Mouse (Mus musculus): Measurements from ENCODE around the gene Klf13. TPM values are rescaled to one million over a fixed set of nuclear protein-coding genes. Genes with fewer than 3 reads are reported as not detected.

Klf13 gene
- polyA plus RNA-seq, 1 experiment from 2014 or later = 16.7 TPM

- H3K4me2 ChIP-seq = no peak overlapping the region
- peaks cover 3% of the 10 kb centered on the region; the same call in 1 of the 2 replicates for H3K9me3 ChIP-seq (replicated peaks)
- ATAC-seq (ENCODE audit: insufficient number of reproducible peaks, low FRiP score) = no peak
- H3K36me3 ChIP-seq = no peaks in the 10 kb centered on the region
- WGBS = 63% methylated on average over 6 of the region's 6 CpGs
- H3K9ac ChIP-seq = no peak overlapping the region
- no peaks in the 10 kb centered on the region for H3K27me3 ChIP-seq (replicated peaks)
- no peak overlapping the region for H3K27ac ChIP-seq (ENCODE audit: poor library complexity, severe bottlenecking)
- peaks cover 47% of the 10 kb centered on the region for H3K4me1 ChIP-seq (replicated peaks)
- H3K4me3 ChIP-seq = no peak overlapping the region
These were observed 13.8 kb downstream of the Klf13 start for GRCm38 (mm10) chr7:63924747-63925412.

- ATAC-seq (ENCODE audit: insufficient number of reproducible peaks, low FRiP score) = no peak
- Histone ChIP-seq H3K9me3 (replicated peaks) (peaks cover 3% of the 10 kb centered on the region; the same call in 1 of the 2 replicates), H3K36me3 (no peaks in the 10 kb centered on the region), H3K4me1 (replicated peaks) (peaks cover 50% of the 10 kb centered on the region), H3K4me3 (no peak overlapping the region), H3K9ac (no peak overlapping the region), H3K27ac (ENCODE audit: poor library complexity, severe bottlenecking) (no peak overlapping the region), H3K4me2 (no peak overlapping the region), H3K27me3 (replicated peaks) (no peaks in the 10 kb centered on the region)
- 48% methylated on average over 1 of the region's 1 CpGs for WGBS
These were observed 14.6 kb downstream of the Klf13 start for GRCm38 (mm10) chr7:63924151-63924550.

GRCm38 (mm10) chr7:63922975-63923374, 15.7 kb downstream of the Klf13 start:
- Histone ChIP-seq H3K9ac (no peak overlapping the region), H3K4me1 (replicated peaks) (peaks cover 53% of the 10 kb centered on the region), H3K9me3 (replicated peaks) (peaks cover 3% of the 10 kb centered on the region; the same call in 1 of the 2 replicates), H3K27ac (ENCODE audit: poor library complexity, severe bottlenecking) (no peak overlapping the region), H3K36me3 (no peaks in the 10 kb centered on the region), H3K27me3 (replicated peaks) (no peaks in the 10 kb centered on the region), H3K4me2 (no peak overlapping the region), H3K4me3 (no peak overlapping the region)
- ATAC-seq (ENCODE audit: insufficient number of reproducible peaks, low FRiP score) = no peak
- 80% methylated on average over 1 of the region's 1 CpGs for WGBS

- Histone ChIP-seq H3K27me3 (replicated peaks) (no peaks in the 10 kb centered on the region), H3K4me3 (no peak overlapping the region), H3K36me3 (no peaks in the 10 kb centered on the region), H3K9ac (no peak overlapping the region), H3K9me3 (replicated peaks) (peaks cover 3% of the 10 kb centered on the region; the same call in 1 of the 2 replicates), H3K27ac (ENCODE audit: poor library complexity, severe bottlenecking) (no peak overlapping the region), H3K4me1 (replicated peaks) (peaks cover 54% of the 10 kb centered on the region), H3K4me2 (no peak overlapping the region)
- 55% methylated on average over 2 of the region's 2 CpGs for WGBS
- no peak for ATAC-seq (ENCODE audit: insufficient number of reproducible peaks, low FRiP score)
These were observed 16.1 kb downstream of the Klf13 start for GRCm38 (mm10) chr7:63922571-63922970.

- 76% methylated on average over 8 of the region's 8 CpGs for WGBS
- no peaks in the 10 kb centered on the region for H3K36me3 ChIP-seq
- H3K27ac ChIP-seq (ENCODE audit: poor library complexity, severe bottlenecking) = no peak overlapping the region
- no peaks in the 10 kb centered on the region for H3K27me3 ChIP-seq (replicated peaks)
- H3K4me2 ChIP-seq = no peak overlapping the region
- no peak for ATAC-seq (ENCODE audit: insufficient number of reproducible peaks, low FRiP score)
- H3K9me3 ChIP-seq (replicated peaks) = peaks cover 3% of the 10 kb centered on the region; the same call in 1 of the 2 replicates
- H3K4me3 ChIP-seq = no peak overlapping the region
- peaks cover 58% of the 10 kb centered on the region for H3K4me1 ChIP-seq (replicated peaks)
- no peak overlapping the region for H3K9ac ChIP-seq
These were observed 16.7 kb downstream of the Klf13 start for GRCm38 (mm10) chr7:63921909-63922562.

- no peak overlapping the region for H3K27ac ChIP-seq (ENCODE audit: poor library complexity, severe bottlenecking)
- H3K4me1 ChIP-seq (replicated peaks) = peaks cover 50% of the 10 kb centered on the region
- H3K9me3 ChIP-seq (replicated peaks) = peaks cover 3% of the 10 kb centered on the region; the same call in 1 of the 2 replicates
- no peaks in the 10 kb centered on the region for H3K27me3 ChIP-seq (replicated peaks)
- H3K9ac ChIP-seq = no peak overlapping the region
- H3K4me2 ChIP-seq = no peak overlapping the region
- WGBS = 84% methylated on average over 12 of the region's 12 CpGs
- ATAC-seq (ENCODE audit: insufficient number of reproducible peaks, low FRiP score) = no peak
- H3K4me3 ChIP-seq = no peak overlapping the region
- no peaks in the 10 kb centered on the region for H3K36me3 ChIP-seq
These were observed 19.6 kb downstream of the Klf13 start for GRCm38 (mm10) chr7:63918771-63919768.

GRCm38 (mm10) chr7:63917693-63918092, 21.0 kb downstream of the Klf13 start:
- H3K4me3 ChIP-seq = no peak overlapping the region
- H3K4me1 ChIP-seq (replicated peaks) = peaks cover 63% of the 10 kb centered on the region
- ATAC-seq (ENCODE audit: insufficient number of reproducible peaks, low FRiP score) = no peak
- H3K27me3 ChIP-seq (replicated peaks) = no peaks in the 10 kb centered on the region
- no peak overlapping the region for H3K9ac ChIP-seq
- no peaks in the 10 kb centered on the region for H3K9me3 ChIP-seq (replicated peaks)
- no peaks in the 10 kb centered on the region for H3K36me3 ChIP-seq
- H3K27ac ChIP-seq (ENCODE audit: poor library complexity, severe bottlenecking) = no peak overlapping the region
- WGBS = 77% methylated on average over 6 of the region's 6 CpGs
- H3K4me2 ChIP-seq = no peak overlapping the region

- no peak for ATAC-seq (ENCODE audit: insufficient number of reproducible peaks, low FRiP score)
- Histone ChIP-seq H3K9me3 (replicated peaks) (no peaks in the 10 kb centered on the region), H3K9ac (no peak within 1 kb of the TSS), H3K4me2 (no peak within 1 kb of the TSS), H3K4me1 (replicated peaks) (peaks cover 70% of the 10 kb centered on the region), H3K36me3 (no peaks in the 10 kb centered on the region), H3K27ac (ENCODE audit: poor library complexity, severe bottlenecking) (no peak within 1 kb of the TSS), H3K4me3 (no peak within 1 kb of the TSS), H3K27me3 (replicated peaks) (no peaks in the 10 kb centered on the region)
- 83% methylated on average over 6 of the region's 6 CpGs for WGBS
These were observed 22.3 kb downstream of the Klf13 start, which contains the start of gene E030018B13Rik for GRCm38 (mm10) chr7:63916268-63916907. Gene E030018B13Rik, plus strand, starts transcription at chr7:63916857.

- ATAC-seq (ENCODE audit: insufficient number of reproducible peaks, low FRiP score) = no peak
- Histone ChIP-seq H3K27me3 (replicated peaks) (no peaks in the 10 kb centered on the region), H3K9ac (no peak overlapping the region), H3K9me3 (replicated peaks) (no peaks in the 10 kb centered on the region), H3K36me3 (no peaks in the 10 kb centered on the region), H3K27ac (ENCODE audit: poor library complexity, severe bottlenecking) (no peak overlapping the region), H3K4me3 (no peak overlapping the region), H3K4me1 (replicated peaks) (peaks cover 72% of the 10 kb centered on the region), H3K4me2 (no peak overlapping the region)
- 87% methylated on average over 2 of the region's 2 CpGs for WGBS
These were observed 23.8 kb downstream of the Klf13 start for GRCm38 (mm10) chr7:63914891-63915290.

GRCm38 (mm10) chr7:63913724-63914692, 24.7 kb downstream of the Klf13 start:
- H3K9me3 ChIP-seq (replicated peaks) = no peaks in the 10 kb centered on the region
- 37% methylated on average over 10 of the region's 10 CpGs for WGBS
- no peaks in the 10 kb centered on the region for H3K36me3 ChIP-seq
- H3K4me3 ChIP-seq = no peak overlapping the region
- no peak overlapping the region for H3K4me2 ChIP-seq
- no peaks in the 10 kb centered on the region for H3K27me3 ChIP-seq (replicated peaks)
- no peak overlapping the region for H3K9ac ChIP-seq
- peak overlapping the region; percentile 3; the same call in 1 of the 2 replicates for H3K27ac ChIP-seq (ENCODE audit: poor library complexity, severe bottlenecking)
- no peak for ATAC-seq (ENCODE audit: insufficient number of reproducible peaks, low FRiP score)
- peaks cover 69% of the 10 kb centered on the region for H3K4me1 ChIP-seq (replicated peaks)
